Mouse (Mus musculus): ENCODE results near the gene Arhgef2.

Arhgef2 gene

DNA sequence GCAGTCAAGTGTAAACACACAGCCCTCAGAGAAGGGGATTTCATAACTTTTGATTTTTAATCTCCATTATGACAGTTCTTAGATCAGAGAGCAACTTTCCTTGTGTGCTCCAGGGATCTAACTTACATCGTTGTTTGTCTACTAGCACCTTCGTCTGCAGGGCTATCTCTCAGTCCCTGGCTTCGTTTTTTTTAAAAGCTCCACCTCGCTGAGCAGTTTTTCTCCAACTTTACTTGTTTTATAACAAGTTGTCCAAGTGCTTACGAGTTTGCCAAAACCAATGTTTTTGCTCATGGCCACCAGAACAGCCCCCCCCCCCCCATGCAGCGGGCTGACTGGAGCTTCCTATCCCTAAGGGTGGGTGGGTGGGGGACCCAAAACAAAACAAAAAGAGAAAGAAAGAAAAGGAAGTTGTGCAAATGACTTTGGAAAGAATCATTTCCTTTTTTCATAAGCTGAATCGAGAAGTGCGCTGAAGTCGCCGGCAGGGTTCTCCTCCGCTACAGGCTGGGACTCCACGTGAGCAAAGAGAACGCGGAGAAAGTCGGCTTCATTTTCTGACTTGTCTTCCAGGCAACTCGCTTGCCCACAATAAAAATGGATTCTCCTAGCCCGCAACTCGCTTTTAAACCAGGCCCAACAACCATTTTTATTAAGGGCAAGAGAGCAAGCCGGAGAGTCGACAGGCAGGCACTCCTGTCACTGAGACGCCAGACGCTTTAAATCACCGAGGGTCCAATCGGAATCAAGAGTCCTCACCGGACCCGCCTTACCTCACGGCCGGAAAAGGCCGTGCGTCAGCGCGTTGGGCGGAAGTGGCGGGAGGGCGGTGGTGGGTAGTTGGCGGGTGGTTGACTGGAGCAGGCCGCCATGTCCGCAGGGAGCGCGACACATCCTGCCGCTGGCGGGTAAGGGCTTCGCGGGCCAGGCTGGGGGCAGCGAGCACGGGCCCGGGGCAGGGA is 79.5 kb downstream of the Arhgef2 start, which contains the start of gene Khdc4:
Gene Khdc4 (plus strand): TSS at position 824 of the 962 bp plus-strand sequence.
- peak; percentile 96 for DNase-seq

DNA sequence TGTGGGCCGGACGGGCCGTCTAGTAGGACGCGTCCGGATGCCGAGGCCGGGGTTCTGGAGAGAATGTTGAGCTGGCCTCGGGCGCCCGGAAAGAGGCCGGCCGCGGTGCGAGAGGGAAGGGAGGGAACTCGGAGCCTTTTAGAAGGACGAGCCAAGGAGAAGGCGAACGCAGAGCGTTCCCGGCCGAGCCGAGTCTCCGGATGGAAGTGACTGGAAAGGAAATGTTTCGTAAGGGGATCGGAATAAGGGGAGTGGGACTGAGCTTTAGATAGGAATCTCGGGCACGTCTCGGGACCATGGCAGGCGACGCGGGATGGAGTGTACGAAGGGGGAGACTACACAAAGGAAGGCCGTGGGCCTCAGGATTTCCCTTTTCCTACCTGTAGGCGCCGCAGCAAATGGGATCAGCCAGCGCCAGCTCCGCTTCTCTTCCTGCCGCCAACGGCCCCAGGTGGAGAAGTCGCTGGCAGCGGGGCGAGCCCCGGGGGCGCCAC is 80.2 kb downstream of the Arhgef2 start:
- DNase-seq: peak; percentile 58

DNA sequence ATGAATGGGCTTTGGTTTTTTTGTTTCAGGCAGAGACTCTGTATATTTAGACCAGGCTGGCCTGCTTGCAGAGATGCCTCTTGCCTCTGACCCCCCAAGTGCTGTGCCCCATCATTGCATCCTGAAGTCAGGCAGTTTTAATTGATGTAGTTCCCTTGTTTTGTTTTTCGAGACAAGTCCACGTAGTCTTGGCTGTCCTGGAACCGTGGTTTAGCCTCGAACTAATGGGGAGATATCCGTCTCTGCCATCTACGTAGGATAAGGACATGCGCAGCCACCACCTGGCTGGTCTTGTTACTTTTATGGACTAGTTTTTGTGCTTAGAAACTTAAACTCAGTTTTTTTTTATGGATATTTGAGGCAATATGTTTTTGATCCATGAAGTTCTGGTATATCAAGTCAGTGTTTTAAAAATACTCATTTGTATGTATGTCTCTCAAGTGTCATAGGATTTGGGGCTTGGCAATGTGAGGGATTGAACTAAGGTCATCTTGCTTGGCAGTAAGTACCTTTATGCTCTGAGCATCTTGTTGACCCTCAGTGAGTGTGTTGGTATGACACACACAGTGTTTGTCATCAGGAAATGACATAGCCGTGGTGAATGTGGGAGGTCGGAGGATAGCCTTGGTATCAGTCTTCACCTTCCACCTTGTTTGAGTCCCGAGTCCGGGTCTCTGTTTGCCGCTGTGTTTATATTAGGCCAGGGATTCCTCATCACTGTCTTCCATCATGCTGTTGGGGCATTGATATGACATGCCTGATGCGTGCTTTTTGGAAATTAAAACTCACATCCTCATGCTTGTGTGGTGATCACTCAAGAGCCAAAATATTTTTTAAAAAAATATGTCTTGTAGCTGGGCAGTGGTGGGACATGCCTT is 81.2 kb downstream of the Arhgef2 start:
- DNase-seq: no peak

DNA sequence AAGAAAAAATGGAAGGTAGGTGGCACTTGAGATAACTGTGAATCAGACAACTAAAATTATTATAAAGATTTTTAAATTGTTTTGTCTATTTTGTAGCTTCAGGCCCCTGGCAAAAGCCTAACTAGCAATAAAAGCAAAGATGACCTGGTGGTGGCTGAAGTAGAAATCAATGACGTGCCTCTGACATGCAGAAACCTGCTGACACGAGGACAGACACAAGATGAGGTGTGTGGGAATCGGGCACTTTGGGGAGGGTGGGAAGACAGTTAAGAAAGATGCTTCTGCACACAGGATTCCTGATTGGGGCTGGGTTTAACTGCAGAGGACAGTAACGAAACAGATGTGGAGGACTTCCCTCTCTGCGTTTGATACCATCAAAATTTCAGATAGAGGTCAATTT is 83.3 kb downstream of the Arhgef2 start:
- DNase-seq: no peak

DNA sequence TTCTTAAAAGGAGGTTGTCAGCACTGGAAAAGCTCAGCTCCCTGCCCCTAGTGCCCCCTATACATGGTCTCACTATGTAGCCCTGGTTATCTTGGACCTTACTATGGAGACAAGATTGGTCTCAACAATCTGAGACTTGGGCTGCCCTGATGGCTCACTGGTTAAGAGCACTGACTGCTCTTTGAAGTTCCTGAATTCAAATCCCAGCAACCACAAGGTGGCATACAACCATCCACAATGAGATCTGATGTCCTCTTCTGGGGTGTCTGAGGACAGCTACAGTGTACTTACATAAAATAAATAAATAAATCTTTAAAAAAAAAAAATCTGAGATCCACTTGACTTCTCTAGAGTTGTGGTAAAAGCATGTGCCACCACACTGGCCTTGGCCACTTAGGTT is 89.8 kb downstream of the Arhgef2 start:
- no peak for DNase-seq

Measured in cerebellum, adult 11-12 months (tissue).